Mouse (Mus musculus): ENCODE data around the gene Pkd2l1. TPM values are rescaled to one million over a fixed set of nuclear protein-coding genes. Genes with fewer than 3 reads are reported as not detected.

Pkd2l1 gene
- 3.0 and 3.7 TPM in 2 replicates for polyA plus RNA-seq (2015; fragmentation: Nextera tagmentation; extraction: Ambion mirVana)

GRCm38 (mm10) chr19:44192342-44192741, at the start of gene Pkd2l1:
Pkd2l1 (minus strand) TSS chr19:44192442.
- no peak for ATAC-seq (ENCODE audit: low FRiP score)
- no peak within 1 kb of the TSS for H3K9ac ChIP-seq (replicated peaks)
- H3K4me2 ChIP-seq: no peak within 1 kb of the TSS
- H3K4me3 ChIP-seq (replicated peaks): no peak within 1 kb of the TSS
- no peak within 1 kb of the TSS for H3K27ac ChIP-seq (replicated peaks)
- H3K4me1 ChIP-seq: peaks cover 3% of the 10 kb centered on the region; the same call in 1 of the 2 replicates
- no peaks in the 10 kb centered on the region for H3K27me3 ChIP-seq (replicated peaks)
- WGBS: 37% methylated on average over 3 of the region's 3 CpGs
- no peaks in the 10 kb centered on the region for H3K36me3 ChIP-seq
- H3K9me3 ChIP-seq (replicated peaks): no peaks in the 10 kb centered on the region

GRCm38 (mm10) chr19:44238906-44239305, 46.7 kb upstream of the Pkd2l1 start:
- ATAC-seq (ENCODE audit: low FRiP score): no peak
- Histone ChIP-seq H3K9ac (replicated peaks) (no peak overlapping the region), H3K4me1 (0 out of 2 replicates have a peak, but pooled peaks cover 5% of the 10 kb centered on the region), H3K4me3 (replicated peaks) (no peak overlapping the region), H3K27me3 (replicated peaks) (no peaks in the 10 kb centered on the region), H3K36me3 (no peaks in the 10 kb centered on the region), H3K4me2 (no peak overlapping the region), H3K27ac (replicated peaks) (no peak overlapping the region), H3K9me3 (replicated peaks) (no peaks in the 10 kb centered on the region)
- WGBS: 83% methylated on average over 2 of the region's 2 CpGs

GRCm38 (mm10) chr19:44237471-44238006, 45.3 kb upstream of the Pkd2l1 start:
- no peak overlapping the region; the same call in 1 of the 2 replicates for H3K9ac ChIP-seq (replicated peaks)
- peak overlapping the region; percentile 56 for H3K4me2 ChIP-seq
- peak overlapping the region; percentile 51; the same call in 1 of the 2 replicates for H3K27ac ChIP-seq (replicated peaks)
- H3K27me3 ChIP-seq (replicated peaks): no peaks in the 10 kb centered on the region
- ATAC-seq (ENCODE audit: low FRiP score): peak; percentile 59
- no peaks in the 10 kb centered on the region for H3K9me3 ChIP-seq (replicated peaks)
- H3K36me3 ChIP-seq: no peaks in the 10 kb centered on the region
- H3K4me3 ChIP-seq (replicated peaks): peak overlapping the region; percentile 29
- 0 out of 2 replicates have a peak, but pooled peaks cover 5% of the 10 kb centered on the region for H3K4me1 ChIP-seq
- 15% methylated on average over 19 of the region's 19 CpGs for whole genome bisulfite sequencing

- Histone ChIP-seq H3K36me3 (no peaks in the 10 kb centered on the region), H3K4me2 (no peak overlapping the region), H3K27me3 (replicated peaks) (no peaks in the 10 kb centered on the region), H3K9me3 (replicated peaks) (no peaks in the 10 kb centered on the region), H3K4me1 (no peaks in the 10 kb centered on the region), H3K27ac (replicated peaks) (no peak overlapping the region), H3K9ac (replicated peaks) (no peak overlapping the region), H3K4me3 (replicated peaks) (no peak overlapping the region)
- no peak for ATAC-seq (ENCODE audit: low FRiP score)
- WGBS: 96% methylated on average over 4 of the region's 4 CpGs
These were observed 39.4 kb upstream of the Pkd2l1 start for GRCm38 (mm10) chr19:44231608-44232151.

GRCm38 (mm10) chr19:44230212-44230611, 38.0 kb upstream of the Pkd2l1 start:
- no peaks in the 10 kb centered on the region for H3K9me3 ChIP-seq (replicated peaks)
- H3K4me3 ChIP-seq (replicated peaks): no peak overlapping the region
- H3K27me3 ChIP-seq (replicated peaks): no peaks in the 10 kb centered on the region
- WGBS: 74% methylated on average over 3 of the region's 3 CpGs
- H3K36me3 ChIP-seq: no peaks in the 10 kb centered on the region
- H3K4me1 ChIP-seq: no peaks in the 10 kb centered on the region
- H3K9ac ChIP-seq (replicated peaks): no peak overlapping the region
- ATAC-seq (ENCODE audit: low FRiP score): no peak
- no peak overlapping the region for H3K27ac ChIP-seq (replicated peaks)
- H3K4me2 ChIP-seq: no peak overlapping the region

- no peak overlapping the region for H3K4me2 ChIP-seq
- H3K4me1 ChIP-seq: no peaks in the 10 kb centered on the region
- H3K36me3 ChIP-seq: no peaks in the 10 kb centered on the region
- no peak overlapping the region for H3K4me3 ChIP-seq (replicated peaks)
- WGBS: 82% methylated on average over 2 of the region's 2 CpGs
- no peaks in the 10 kb centered on the region for H3K27me3 ChIP-seq (replicated peaks)
- no peaks in the 10 kb centered on the region for H3K9me3 ChIP-seq (replicated peaks)
- no peak overlapping the region for H3K9ac ChIP-seq (replicated peaks)
- no peak for ATAC-seq (ENCODE audit: low FRiP score)
- H3K27ac ChIP-seq (replicated peaks): no peak overlapping the region
These were observed 37.5 kb upstream of the Pkd2l1 start for GRCm38 (mm10) chr19:44229776-44230175.

GRCm38 (mm10) chr19:44225728-44226127, 33.5 kb upstream of the Pkd2l1 start:
- no peak overlapping the region for H3K4me3 ChIP-seq (replicated peaks)
- no peaks in the 10 kb centered on the region for H3K27me3 ChIP-seq (replicated peaks)
- H3K4me1 ChIP-seq: no peaks in the 10 kb centered on the region
- H3K9ac ChIP-seq (replicated peaks): no peak overlapping the region
- no peaks in the 10 kb centered on the region for H3K9me3 ChIP-seq (replicated peaks)
- 91% methylated on average over 5 of the region's 5 CpGs for WGBS
- H3K4me2 ChIP-seq: no peak overlapping the region
- ATAC-seq (ENCODE audit: low FRiP score): no peak
- no peak overlapping the region for H3K27ac ChIP-seq (replicated peaks)
- no peaks in the 10 kb centered on the region for H3K36me3 ChIP-seq

GRCm38 (mm10) chr19:44217958-44218525, 25.8 kb upstream of the Pkd2l1 start:
- 76% methylated on average over 3 of the region's 3 CpGs for WGBS
- no peaks in the 10 kb centered on the region for H3K27me3 ChIP-seq (replicated peaks)
- no peak overlapping the region for H3K4me3 ChIP-seq (replicated peaks)
- no peak overlapping the region for H3K9ac ChIP-seq (replicated peaks)
- H3K36me3 ChIP-seq: no peaks in the 10 kb centered on the region
- no peaks in the 10 kb centered on the region for H3K4me1 ChIP-seq
- ATAC-seq (ENCODE audit: low FRiP score): no peak
- H3K4me2 ChIP-seq: no peak overlapping the region
- no peaks in the 10 kb centered on the region for H3K9me3 ChIP-seq (replicated peaks)
- no peak overlapping the region for H3K27ac ChIP-seq (replicated peaks)

- Histone ChIP-seq H3K9ac (replicated peaks) (no peak overlapping the region), H3K27ac (replicated peaks) (no peak overlapping the region), H3K36me3 (no peaks in the 10 kb centered on the region), H3K4me1 (no peaks in the 10 kb centered on the region), H3K4me3 (replicated peaks) (no peak overlapping the region), H3K9me3 (replicated peaks) (no peaks in the 10 kb centered on the region), H3K27me3 (replicated peaks) (no peaks in the 10 kb centered on the region), H3K4me2 (no peak overlapping the region)
- ATAC-seq (ENCODE audit: low FRiP score): no peak
- 81% methylated on average over 12 of the region's 12 CpGs for WGBS
These were observed 23.0 kb upstream of the Pkd2l1 start for GRCm38 (mm10) chr19:44215255-44215654.

GRCm38 (mm10) chr19:44207079-44207478, 14.8 kb upstream of the Pkd2l1 start:
- Histone ChIP-seq H3K4me2 (no peak overlapping the region), H3K9me3 (replicated peaks) (no peaks in the 10 kb centered on the region), H3K36me3 (no peaks in the 10 kb centered on the region), H3K27me3 (replicated peaks) (no peaks in the 10 kb centered on the region), H3K9ac (replicated peaks) (no peak overlapping the region), H3K4me1 (no peaks in the 10 kb centered on the region), H3K27ac (replicated peaks) (no peak overlapping the region), H3K4me3 (replicated peaks) (no peak overlapping the region)
- no peak for ATAC-seq (ENCODE audit: low FRiP score)
- 72% methylated on average over 2 of the region's 2 CpGs for WGBS

GRCm38 (mm10) chr19:44203015-44203564, 10.8 kb upstream of the Pkd2l1 start, which contains the start of gene Scd3:
Scd3 (plus strand) TSS chr19:44203269.
- H3K4me1 ChIP-seq: no peaks in the 10 kb centered on the region
- ATAC-seq (ENCODE audit: low FRiP score): no peak
- WGBS: 94% methylated on average over 9 of the region's 9 CpGs

GRCm38 (mm10) chr19:44198964-44199363, 6.7 kb upstream of the Pkd2l1 start:
- Histone ChIP-seq H3K27me3 (replicated peaks) (no peaks in the 10 kb centered on the region), H3K4me2 (no peak overlapping the region), H3K9me3 (replicated peaks) (no peaks in the 10 kb centered on the region), H3K4me1 (peaks cover 3% of the 10 kb centered on the region; the same call in 1 of the 2 replicates), H3K9ac (replicated peaks) (no peak overlapping the region), H3K27ac (replicated peaks) (no peak overlapping the region), H3K4me3 (replicated peaks) (no peak overlapping the region), H3K36me3 (no peaks in the 10 kb centered on the region)
- no peak for ATAC-seq (ENCODE audit: low FRiP score)
- WGBS: 73% methylated on average over 2 of the region's 2 CpGs

More at GRCm38 (mm10) chr19:44203015-44203564, 10.8 kb upstream of the Pkd2l1 start, which contains the start of gene Scd3:
- no peak within 1 kb of the TSS for H3K4me2 ChIP-seq
- H3K9me3 ChIP-seq (replicated peaks): no peaks in the 10 kb centered on the region
- H3K27ac ChIP-seq (replicated peaks): no peak within 1 kb of the TSS
- H3K36me3 ChIP-seq: no peaks in the 10 kb centered on the region
- H3K9ac ChIP-seq (replicated peaks): no peak within 1 kb of the TSS
- no peak within 1 kb of the TSS for H3K4me3 ChIP-seq (replicated peaks)
- H3K27me3 ChIP-seq (replicated peaks): no peaks in the 10 kb centered on the region
